Mouse (Mus musculus) left cerebral cortex, postnatal 14 days (tissue): ENCODE results near the gene Rad54l2. TPM values are rescaled to one million over a fixed set of nuclear protein-coding genes. Genes with fewer than 3 reads are reported as not detected.

Source experiments
- DNase-seq, 2 experiments: peaks; one replicate each; pipeline ENCODE4 v3.0.0; 2021 to 2022; ENCODE audit warnings: low spot score in 2 of 2, mixed read lengths in 1 of 2
- intact Hi-C: fragments of 180-260 bp; cut with DNase I; formaldehyde crosslinking; loops from one replicate; pipeline ENCODE4 v1.15.1; 2025
- total RNA-seq, 2 experiments: library from RNA; stranded (reverse); gene quantifications; 2 replicates each; pipeline ENCODE4 v1.2.3; 2021

Gene Rad54l2
- total RNA-seq, 2 experiments from 2014 or later = 18.4 to 18.9 TPM

DNA sequence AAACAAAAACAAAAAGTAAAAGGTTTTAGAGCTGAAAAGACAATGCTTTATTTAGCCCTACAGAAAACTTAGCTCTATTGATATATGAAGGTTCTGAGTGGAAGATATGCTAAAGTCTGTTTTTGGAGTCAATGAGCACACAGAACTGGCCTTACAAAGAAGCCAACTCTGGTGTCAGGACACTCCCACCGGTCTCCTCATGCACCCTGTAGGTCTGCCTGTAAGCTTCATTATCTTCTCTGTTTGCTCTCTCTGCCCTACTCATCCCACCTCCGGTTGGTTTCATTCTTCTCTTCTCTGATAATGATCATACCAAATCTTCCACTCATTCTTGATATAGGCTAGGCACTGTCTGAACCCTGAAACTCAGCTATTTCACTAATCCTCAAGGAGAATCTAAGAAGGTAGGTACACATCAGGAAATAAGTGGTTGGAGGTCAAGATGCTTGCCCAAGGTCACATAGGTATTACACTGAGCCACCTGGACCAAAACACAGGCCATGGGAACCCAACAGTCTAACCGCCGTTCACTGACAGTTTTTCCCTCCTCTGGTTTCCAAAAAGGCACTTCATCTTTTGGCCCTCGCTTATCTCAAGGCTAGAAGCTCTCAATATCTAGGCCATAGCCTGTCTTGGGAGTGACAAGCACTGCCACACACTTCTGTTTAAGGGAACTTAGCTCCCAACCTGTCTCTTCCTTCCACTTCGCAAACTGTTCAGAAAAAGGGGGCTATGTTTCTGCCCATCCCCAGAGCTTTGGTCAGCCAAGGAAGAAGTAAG, 104.7 kb downstream of the Rad54l2 start:
- no peak for DNase-seq
- intact Hi-C loops = no loop called here

- intact Hi-C loops = no loop called here
- no peak for DNase-seq
Measured at GRCm38 (mm10) chr9:106681026-106681425, 108.0 kb downstream of the Rad54l2 start.

DNA sequence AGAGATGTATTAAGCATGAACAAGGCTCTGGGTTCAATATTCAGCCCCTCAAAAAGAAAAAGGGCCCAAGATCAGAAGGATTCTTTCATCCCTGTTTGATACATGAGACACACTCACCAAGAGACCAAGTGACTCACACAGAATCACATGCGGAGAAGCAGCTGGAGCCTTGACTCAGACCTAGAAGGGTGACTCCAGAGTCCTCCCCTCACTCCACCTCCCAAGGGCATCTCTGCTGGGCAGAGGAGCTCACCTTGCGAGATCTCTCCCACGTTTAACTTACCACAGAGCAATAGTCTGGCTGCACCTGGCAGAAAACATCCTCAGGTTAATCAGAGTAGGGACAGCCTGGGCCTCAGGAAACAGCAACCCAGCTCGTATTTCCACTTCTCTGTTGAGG, 110.8 kb downstream of the Rad54l2 start:
- DNase-seq = no peak
- intact Hi-C loops = loop anchor here (5.0 kb wide), 1 partner anchor 209 kb away; the partner anchor contains the start of gene Rbm15b

DNA sequence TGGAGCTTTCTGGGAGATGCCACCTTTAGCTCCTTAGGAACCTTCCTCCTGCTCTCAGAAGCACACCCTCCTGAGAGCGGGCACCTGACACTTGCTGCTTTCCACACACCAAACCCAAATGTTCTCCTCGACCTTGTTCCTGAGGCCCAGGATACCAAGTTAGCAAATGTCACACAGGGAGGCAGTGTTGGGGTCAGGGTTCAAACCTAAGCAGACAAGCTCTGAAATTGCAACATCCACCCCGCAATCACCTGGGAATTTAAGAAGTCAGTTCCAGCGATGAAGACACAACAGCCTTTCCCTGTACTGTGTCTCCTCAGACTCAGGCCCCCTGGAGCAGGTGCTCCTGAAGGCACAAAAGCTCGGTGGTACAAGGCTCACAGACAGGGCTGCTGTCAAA, 111.3 kb downstream of the Rad54l2 start:
- DNase-seq = no peak
- intact Hi-C loops = loop anchor here (5.0 kb wide), 1 partner anchor 210 kb away; the partner anchor contains the start of gene Rbm15b

DNA sequence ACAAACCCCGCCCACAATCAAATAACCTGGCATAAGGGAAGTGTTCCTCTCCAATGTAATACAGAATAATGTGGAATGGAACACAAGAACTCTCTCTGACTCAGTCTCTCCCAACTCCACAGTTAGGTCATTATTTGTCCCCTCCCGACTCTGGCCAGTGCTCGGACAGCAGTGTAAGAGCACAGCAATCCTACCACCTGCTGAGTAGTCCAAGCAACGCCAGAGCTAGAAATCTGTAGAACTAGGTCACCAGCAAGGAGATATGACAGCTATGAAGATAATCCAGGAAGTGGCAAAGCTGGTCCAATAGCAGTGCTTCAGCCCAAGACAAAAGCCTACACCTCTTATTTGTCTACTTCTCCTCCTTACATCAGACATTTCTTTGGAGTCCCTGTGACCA, 112.4 kb downstream of the Rad54l2 start:
- DNase-seq = no peak
- intact Hi-C loops = loop anchor here (5.0 kb wide), 1 partner anchor 211 kb away; the partner anchor contains the start of gene Rbm15b

DNA sequence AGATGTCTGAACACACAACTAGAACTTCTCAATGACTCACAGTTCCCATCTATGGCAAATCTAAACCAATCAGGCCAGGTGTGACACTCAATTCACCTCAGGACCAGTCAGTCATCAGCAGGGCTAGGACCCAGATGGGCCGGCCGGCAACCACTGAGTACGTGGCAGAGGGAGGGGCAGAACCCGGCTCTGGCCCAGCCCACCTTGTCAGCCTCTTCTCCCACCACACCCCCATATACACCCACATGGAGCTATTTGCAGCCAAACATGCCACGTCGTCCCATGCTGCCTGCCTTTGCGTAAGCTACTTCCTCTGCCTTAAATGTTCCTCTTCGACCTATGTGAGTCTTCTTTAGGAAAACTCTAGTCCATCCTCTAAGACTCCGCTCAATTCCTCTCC, 113.0 kb downstream of the Rad54l2 start:
- peak in 1 of 2 experiments; percentile 45 for DNase-seq
- intact Hi-C loops = loop anchor here (5.0 kb wide), 1 partner anchor 211 kb away; the partner anchor contains the start of gene Rbm15b

DNA sequence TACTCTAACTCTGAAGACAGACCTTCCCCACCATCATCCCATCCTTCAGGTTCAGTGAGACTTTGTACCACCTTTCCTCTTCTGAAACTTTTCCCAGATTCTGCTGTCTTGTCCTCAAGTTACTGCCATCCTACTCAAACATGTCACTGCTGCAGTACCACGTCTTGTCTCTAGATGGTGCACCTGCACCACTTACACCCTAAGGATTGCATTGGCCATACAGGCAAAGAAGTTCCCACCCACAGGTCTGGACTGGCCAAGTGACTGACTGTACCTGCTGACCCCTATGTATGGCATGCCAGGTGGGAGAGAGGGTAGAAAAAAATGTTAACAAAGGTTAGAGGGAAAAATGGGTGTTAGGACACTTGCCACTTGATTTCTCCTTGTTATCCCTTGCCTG, 113.5 kb downstream of the Rad54l2 start:
- intact Hi-C loops = loop anchor here (5.0 kb wide), 1 partner anchor 212 kb away; the partner anchor contains the start of gene Rbm15b
- peak; percentile 92 to 94 for DNase-seq

DNA sequence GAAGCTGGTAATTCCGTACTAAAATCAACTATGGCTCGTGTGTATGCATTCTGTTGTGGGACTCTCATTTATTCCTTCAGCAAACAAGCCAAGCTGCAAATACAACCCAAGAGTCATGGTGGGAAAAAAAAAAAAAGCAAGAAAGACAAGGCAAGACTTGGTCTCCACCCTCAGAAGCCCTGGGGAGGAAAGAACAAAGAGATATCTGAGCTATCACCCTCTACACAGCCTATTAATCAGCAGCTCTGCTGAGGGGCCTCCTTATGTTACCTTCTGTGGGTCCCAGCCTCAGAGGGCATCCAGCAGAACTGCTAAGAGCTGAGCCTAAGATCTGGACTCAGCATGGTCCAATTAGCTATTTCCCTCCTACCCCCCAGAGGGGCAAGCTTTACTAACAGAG, 115.1 kb downstream of the Rad54l2 start:
- DNase-seq = no peak
- intact Hi-C loops = no loop called here

DNA sequence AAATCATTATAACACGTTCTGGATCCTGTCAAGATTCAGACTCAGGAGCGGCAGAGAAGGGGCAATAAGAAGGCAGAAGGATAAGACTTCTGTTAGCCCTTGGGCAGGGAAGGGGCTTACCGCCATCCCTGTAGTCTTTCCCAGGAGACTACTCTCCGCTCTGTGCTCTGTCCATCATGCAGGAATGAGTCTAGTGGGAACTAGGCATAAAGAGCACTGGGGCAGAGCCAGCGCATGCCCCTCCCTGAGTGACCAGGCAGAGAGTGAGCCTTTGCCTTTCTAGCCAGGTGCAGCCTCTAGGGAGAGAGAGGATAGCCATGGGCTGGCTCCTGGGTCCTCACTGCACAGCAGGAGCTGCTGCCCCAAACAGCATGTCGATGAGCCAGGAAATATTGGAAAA, 124.1 kb downstream of the Rad54l2 start:
- no peak for DNase-seq
- intact Hi-C loops = no loop called here

DNA sequence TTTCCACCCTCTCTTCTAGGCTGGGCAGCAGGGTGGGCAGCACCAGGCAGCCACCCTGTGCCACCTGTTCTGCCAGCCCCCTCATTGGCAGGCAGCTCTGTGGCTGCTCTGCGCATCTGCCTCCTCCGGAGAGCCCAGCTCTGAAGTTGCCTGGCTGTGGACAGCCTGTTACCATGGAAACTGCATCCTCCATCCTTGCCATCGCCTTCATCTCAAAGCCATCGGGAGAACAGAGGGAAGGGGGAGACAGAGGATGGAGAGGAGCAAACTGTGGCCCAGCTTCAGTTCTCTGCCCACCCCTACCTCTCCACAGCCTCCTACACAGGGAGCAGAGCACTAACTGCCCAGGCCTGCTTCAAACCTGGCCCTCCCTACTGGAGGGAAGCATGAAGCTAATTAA, 124.6 kb downstream of the Rad54l2 start:
- intact Hi-C loops = no loop called here
- DNase-seq = peak; percentile 76 to 90

DNA sequence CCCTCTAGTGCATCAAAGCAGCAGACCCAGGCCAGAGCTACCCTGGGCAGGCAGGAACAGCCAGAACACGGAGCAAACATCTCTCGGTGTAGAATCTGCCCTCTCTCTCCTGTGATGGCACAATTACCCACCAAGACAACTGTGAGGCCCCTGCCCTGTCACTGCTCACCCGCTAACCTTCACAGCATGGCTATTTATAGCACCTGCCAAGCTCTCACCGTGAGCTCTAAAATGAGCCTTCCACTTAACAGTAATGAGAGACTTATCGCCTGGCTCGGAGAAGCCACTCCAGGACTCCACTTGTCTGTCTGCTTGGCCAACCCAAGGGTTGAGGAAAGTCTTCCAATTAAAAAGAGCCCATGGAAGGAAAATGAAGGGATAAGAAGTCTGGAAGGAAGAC, 125.8 kb downstream of the Rad54l2 start:
- intact Hi-C loops = no loop called here
- no peak for DNase-seq

DNA sequence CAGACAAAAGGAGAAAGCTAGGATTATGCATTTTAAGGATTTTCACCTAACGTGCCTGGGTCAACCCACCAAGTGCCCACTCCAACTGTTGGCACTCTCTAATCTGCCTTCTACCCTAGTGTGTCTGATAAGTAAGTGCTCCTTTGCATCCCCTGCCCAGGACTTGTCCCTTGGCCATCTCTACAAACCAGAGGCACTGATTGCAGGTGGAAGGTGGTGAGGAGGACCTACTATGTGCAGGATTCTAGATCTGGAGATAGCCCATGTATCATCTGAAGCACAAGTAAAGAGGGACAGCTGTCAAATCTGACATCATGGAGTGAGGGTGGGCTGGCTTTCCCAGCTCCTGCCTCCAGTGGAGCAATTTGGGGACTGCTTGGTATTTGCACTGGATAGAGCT, 129.1 kb downstream of the Rad54l2 start:
- no peak for DNase-seq
- intact Hi-C loops = no loop called here

- no peak for DNase-seq
- intact Hi-C loops = no loop called here
Measured at GRCm38 (mm10) chr9:106659441-106659840, 129.6 kb downstream of the Rad54l2 start.

GRCm38 (mm10) chr9:106657592-106657991, 131.4 kb downstream of the Rad54l2 start:
- intact Hi-C loops = no loop called here

GRCm38 (mm10) chr9:106656820-106657219, 132.2 kb downstream of the Rad54l2 start:
- DNase-seq = no peak
- intact Hi-C loops = no loop called here

More at GRCm38 (mm10) chr9:106657592-106657991, 131.4 kb downstream of the Rad54l2 start:
- DNase-seq = peak in 1 of 2 experiments; percentile 51

DNA sequence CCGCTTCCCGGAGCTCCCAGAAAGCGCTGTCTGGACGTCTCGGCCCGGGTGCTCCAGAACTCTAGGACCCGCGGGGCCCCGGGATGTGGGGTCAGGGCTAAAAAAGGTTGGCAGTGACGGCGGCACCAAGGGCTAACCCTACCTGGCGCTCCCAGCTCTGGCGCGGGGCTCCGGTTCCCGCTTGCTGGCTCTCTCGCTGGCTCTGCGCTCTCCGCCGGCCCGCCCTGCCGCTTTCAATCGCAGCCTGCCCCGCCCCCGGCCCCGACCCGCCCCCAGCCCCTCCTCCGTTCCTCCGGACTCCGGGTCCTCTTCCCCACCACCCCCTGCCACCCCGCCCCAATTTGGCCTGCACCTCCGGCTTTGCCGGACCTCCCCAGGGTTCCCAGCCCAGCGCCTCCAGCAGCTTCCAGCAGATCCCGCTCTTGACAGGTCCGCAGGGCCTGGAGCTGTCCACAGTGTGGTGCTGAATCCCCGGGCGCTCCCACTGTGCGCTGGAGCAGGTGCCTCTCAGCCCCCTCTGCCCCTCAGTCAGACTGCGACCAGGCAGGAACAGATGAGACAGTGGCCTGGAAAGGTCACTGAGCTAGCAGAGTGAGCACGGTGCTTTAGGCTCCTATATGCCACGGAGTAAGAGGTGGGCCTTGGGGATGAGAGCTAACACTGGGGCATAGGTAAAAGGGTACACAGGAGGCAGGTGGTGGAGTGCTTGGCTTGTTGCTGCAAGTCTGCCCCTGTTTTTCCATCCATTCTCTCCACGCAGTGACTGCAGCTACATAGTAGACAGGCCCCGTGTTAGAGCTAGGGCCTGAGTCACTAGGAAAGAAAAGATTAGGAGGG, 132.9 kb downstream of the Rad54l2 start, which contains the start of gene Grm2:
Grm2 (minus strand) TSS at position 199 of the 837 bp plus-strand sequence.
- DNase-seq = peak in 1 of 2 experiments; percentile 51
- intact Hi-C loops = no loop called here

DNA sequence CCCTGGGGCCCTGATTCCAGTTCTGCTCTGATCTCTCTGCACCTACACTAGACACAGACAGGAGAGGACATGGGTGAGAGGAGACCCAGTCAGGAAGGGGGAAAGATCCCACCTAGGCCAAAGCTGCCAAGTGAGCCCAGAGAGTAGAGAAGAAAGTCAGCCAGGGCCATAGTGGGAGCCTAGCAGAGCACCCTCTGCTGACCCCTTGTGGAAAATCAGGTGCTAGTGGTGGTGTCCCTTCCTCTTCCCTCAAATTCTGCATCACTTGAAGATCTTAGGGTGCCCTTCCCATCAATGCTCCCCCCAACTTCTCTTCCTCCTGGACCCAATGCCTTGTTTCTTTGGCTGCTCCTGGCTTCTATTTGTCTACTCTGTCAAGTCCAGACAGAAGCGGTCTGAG, 136.3 kb downstream of the Rad54l2 start:
- intact Hi-C loops = no loop called here
- DNase-seq = no peak

GRCm38 (mm10) chr9:106647226-106647625, 141.8 kb downstream of the Rad54l2 start:
- intact Hi-C loops = no loop called here
- no peak for DNase-seq

- intact Hi-C loops = no loop called here
- DNase-seq = no peak
Measured at GRCm38 (mm10) chr9:106645684-106646271, 143.2 kb downstream of the Rad54l2 start.

- no peak for DNase-seq
- intact Hi-C loops = loop anchor here (2.0 to 5.0 kb wide), 2 partner anchors 43 to 111 kb away; no protein-coding TSS in a partner anchor
Measured at GRCm38 (mm10) chr9:106643787-106644186, 145.2 kb downstream of the Rad54l2 start.
